ENCODE assay signal across 17 mouse cellular contexts in genomic region chr10:77663949-77664665, GRCm38 (mm10). TPM values are rescaled to one million over a fixed set of nuclear protein-coding genes. Genes with fewer than 3 reads are reported as not detected.
DNase-seq lines count a peak whose midpoint lies in the region; ATAC-seq lines count a peak whose summit lies in the region.
"Had no signal": no experiment of that assay in that cellular context is flagged by ENCODE, and none has a peak within 500 bp of the region (broad histone marks: within the 10 kb centered on the region; RNA-seq: fewer than 3 reads in every experiment).

No protein-coding gene starts in this region.

- H3K4me1 ChIP-seq in heart, embryonic 14.5 days (ENCODE audit: control insufficient read depth in 2 of 2, insufficient read depth in 2 of 2, low read length in 2 of 2) = no peaks in the 10 kb centered on the region
- H3K4me1 ChIP-seq in megakaryocyte, embryonic 14.5 days = peaks cover 4% of the 10 kb centered on the region; the same call in 1 of the 2 replicates
- peaks cover 5% of the 10 kb centered on the region for H3K4me1 ChIP-seq in neural tube, embryonic 13.5 days (replicated peaks)
- H3K4me1 ChIP-seq: liver, embryonic 15.5 days had no signal

- no peaks in the 10 kb centered on the region for H3K36me3 ChIP-seq in heart, embryonic 14.5 days (ENCODE audit: control insufficient read depth, insufficient read depth, low read length)
- H3K36me3 ChIP-seq in megakaryocyte, embryonic 14.5 days (replicated peaks; ENCODE audit: low read length) = no peaks in the 10 kb centered on the region
- no peaks in the 10 kb centered on the region for H3K36me3 ChIP-seq in neural tube, embryonic 13.5 days
- H3K36me3 ChIP-seq: liver, embryonic 15.5 days had no signal

- peak overlapping the region; percentile 41 for H3K4me2 ChIP-seq in heart, embryonic 14.5 days (ENCODE audit: low read length)
- H3K4me2 ChIP-seq in neural tube, embryonic 13.5 days = peak overlapping the region; percentile 35
- H3K4me2 ChIP-seq: liver, embryonic 15.5 days had no signal

- no peak for DNase-seq in heart, postnatal 25 days (ENCODE audit: low spot score)
- DNase-seq in forelimb bud, embryonic 11.5 days (ENCODE audit: low read depth, low spot score) = peak; percentile 57
- no peak for DNase-seq in thymus, postnatal 14 days
- DNase-seq: cerebellum, adult 11 months; heart, postnatal 10 days; right cerebral cortex, postnatal 14 days had no signal

- H3K9ac ChIP-seq in heart, embryonic 14.5 days (ENCODE audit: low read length) = no peak overlapping the region
- no peak overlapping the region for H3K9ac ChIP-seq in neural tube, embryonic 13.5 days
- H3K9ac ChIP-seq: liver, embryonic 15.5 days had no signal

- H3K4me3 ChIP-seq in heart, embryonic 14.5 days (ENCODE audit: control insufficient read depth in 1 of 2, insufficient read depth in 1 of 2, low read depth in 1 of 2, low read length in 2 of 2) = no peak overlapping the region
- peak overlapping the region; percentile 21 for H3K4me3 ChIP-seq in megakaryocyte, embryonic 14.5 days (replicated peaks)
- no peak overlapping the region for H3K4me3 ChIP-seq in neural tube, embryonic 13.5 days
- H3K4me3 ChIP-seq: liver, embryonic 15.5 days had no signal

- no peak for ATAC-seq in heart, embryonic 14.5 days (ENCODE audit: insufficient number of reproducible peaks, insufficient read depth, low FRiP score, low read depth)
- ATAC-seq in megakaryocyte, adult 5-6 weeks (ENCODE audit: poor library complexity, severe bottlenecking) = no peak
- no peak for ATAC-seq in neural tube, embryonic 13.5 days (ENCODE audit: low read depth)
- ATAC-seq in CD4-positive, CD25-positive, alpha-beta regulatory T cell, adult 4 months = no peak

- H3K27me3 ChIP-seq in heart, embryonic 14.5 days (ENCODE audit: control insufficient read depth, insufficient read depth, low read length) = 0 out of 2 replicates have a peak, but pooled peaks cover 6% of the 10 kb centered on the region
- peaks cover 72% of the 10 kb centered on the region for H3K27me3 ChIP-seq in megakaryocyte, embryonic 14.5 days (replicated peaks)
- H3K27me3 ChIP-seq in neural tube, embryonic 13.5 days = no peaks in the 10 kb centered on the region

- H3K9me3 ChIP-seq in heart, embryonic 14.5 days (ENCODE audit: control insufficient read depth, low read length) = no peaks in the 10 kb centered on the region
- peaks cover 25% of the 10 kb centered on the region for H3K9me3 ChIP-seq in megakaryocyte, embryonic 14.5 days
- H3K9me3 ChIP-seq in neural tube, embryonic 13.5 days = no peaks in the 10 kb centered on the region
- H3K9me3 ChIP-seq: liver, embryonic 15.5 days had no signal

- 31% methylated on average over 43 of the region's 43 CpGs for WGBS in heart, embryonic 14.5 days
- WGBS in neural tube, embryonic 13.5 days = 40% methylated on average over 43 of the region's 43 CpGs

- intact Hi-C loops in heart, postnatal 25 days (cut with DNase I) = no loop called here

- H3K27ac ChIP-seq in heart, embryonic 14.5 days (replicated peaks in 1 of 2; ENCODE audit: control insufficient read depth in 1 of 2, insufficient read depth in 1 of 2, low read depth in 2 of 2, low read length in 2 of 2) = no peak overlapping the region
- H3K27ac ChIP-seq in neural tube, embryonic 13.5 days (replicated peaks) = no peak overlapping the region
- H3K27ac ChIP-seq: liver, embryonic 15.5 days; macrophage had no signal

RNA-seq across cellular contexts. Expression of gene Tspear, which starts 22.3 kb away (rescaled TPM):
- polyA plus RNA-seq in heart, embryonic 14.5 days (2014; fragmentation: Nextera tagmentation; extraction: Ambion mirVana) = 0.09 TPM in 1 of 2 replicates, not detected in the other
- total RNA-seq in heart, postnatal 25 days (2021) = not detected
- polyA plus RNA-seq in megakaryocyte, embryonic 14.5 days (2012; ENCODE audit: insufficient read depth, low replicate concordance) = 1.0 and 1.3 TPM in 2 replicates
- not detected in 2 replicates for total RNA-seq in megakaryocyte, adult 5-6 weeks (2015)
- total RNA-seq in megakaryocyte, adult 5-6 weeks (2017) = not detected in 2 replicates
- polyA plus RNA-seq in neural tube, embryonic 13.5 days (2015; fragmentation: Nextera tagmentation; extraction: Ambion mirVana) = 0.48 and 2.0 TPM in 2 replicates
- polyA plus RNA-seq in CD4-positive, CD25-positive, alpha-beta regulatory T cell, adult 4 months (2017; shearing (Covaris generic)) = 1 to 10 TPM in 1 of 2 experiments, under 1 TPM in 1; 0.31 to 1.4 TPM
- total RNA-seq: heart, postnatal 10 days had no signal
- polyA plus RNA-seq: C2C12; liver, embryonic 15.5 days; macrophage had no signal

RNA-seq across cellular contexts. Expression of gene Gm19402, which starts 26.4 kb away (rescaled TPM):
- not detected in 2 replicates for polyA plus RNA-seq in heart, embryonic 14.5 days (2014; fragmentation: Nextera tagmentation; extraction: Ambion mirVana)
- not detected for total RNA-seq in heart, postnatal 25 days (2021)
- polyA plus RNA-seq in megakaryocyte, embryonic 14.5 days (2012; ENCODE audit: insufficient read depth, low replicate concordance) = not detected in 2 replicates
- not detected in 2 replicates for total RNA-seq in megakaryocyte, adult 5-6 weeks (2015)
- total RNA-seq in megakaryocyte, adult 5-6 weeks (2017) = not detected in 2 replicates
- not detected in 2 replicates for polyA plus RNA-seq in neural tube, embryonic 13.5 days (2015; fragmentation: Nextera tagmentation; extraction: Ambion mirVana)
- not detected for polyA plus RNA-seq in CD4-positive, CD25-positive, alpha-beta regulatory T cell, adult 4 months (2017; shearing (Covaris generic))
- total RNA-seq: adrenal gland, postnatal 4 days; heart, postnatal 10 days; left cerebral cortex, adult 8-10 months had no signal
- polyA plus RNA-seq: C2C12; cortical plate, adult 2 months; liver, embryonic 15.5 days; macrophage had no signal

RNA-seq across cellular contexts. Expression of gene Gm9508, which starts 32.9 kb away (rescaled TPM):
- polyA plus RNA-seq in heart, embryonic 14.5 days (2014; fragmentation: Nextera tagmentation; extraction: Ambion mirVana) = not detected in 2 replicates
- total RNA-seq in heart, postnatal 25 days (2021) = not detected
- polyA plus RNA-seq in megakaryocyte, embryonic 14.5 days (2012; ENCODE audit: insufficient read depth, low replicate concordance) = not detected in 2 replicates
- total RNA-seq in megakaryocyte, adult 5-6 weeks (2015) = not detected in 2 replicates
- not detected in 2 replicates for total RNA-seq in megakaryocyte, adult 5-6 weeks (2017)
- not detected in 2 replicates for polyA plus RNA-seq in neural tube, embryonic 13.5 days (2015; fragmentation: Nextera tagmentation; extraction: Ambion mirVana)
- polyA plus RNA-seq in CD4-positive, CD25-positive, alpha-beta regulatory T cell, adult 4 months (2017; shearing (Covaris generic)) = not detected
- total RNA-seq: adrenal gland, postnatal 4 days; heart, postnatal 10 days; left cerebral cortex, adult 8-10 months had no signal
- polyA plus RNA-seq: C2C12; cortical plate, adult 2 months; liver, embryonic 15.5 days; macrophage had no signal

RNA-seq across cellular contexts. Expression of gene Ube2g2, which starts 42.0 kb away (rescaled TPM):
- polyA plus RNA-seq in heart, embryonic 14.5 days (2014; fragmentation: Nextera tagmentation; extraction: Ambion mirVana) = 50.4 and 53.0 TPM in 2 replicates
- total RNA-seq in heart, postnatal 25 days (2021) = 10 to 100 TPM; 66.7 to 68.4 TPM
- polyA plus RNA-seq in megakaryocyte, embryonic 14.5 days (2012; ENCODE audit: insufficient read depth, low replicate concordance) = 14.2 and 28.4 TPM in 2 replicates
- 15.3 and 18.1 TPM in 2 replicates for total RNA-seq in megakaryocyte, adult 5-6 weeks (2015)
- 27.4 and 40.0 TPM in 2 replicates for total RNA-seq in megakaryocyte, adult 5-6 weeks (2017)
- polyA plus RNA-seq in neural tube, embryonic 13.5 days (2015; fragmentation: Nextera tagmentation; extraction: Ambion mirVana) = 86.8 and 87.9 TPM in 2 replicates
- 10 to 100 TPM; 42.0 to 65.6 TPM for polyA plus RNA-seq in CD4-positive, CD25-positive, alpha-beta regulatory T cell, adult 4 months (2017; shearing (Covaris generic))

RNA-seq across cellular contexts. Expression of gene Gm10272, which starts 42.3 kb away (rescaled TPM):
- not detected in 2 replicates for polyA plus RNA-seq in heart, embryonic 14.5 days (2014; fragmentation: Nextera tagmentation; extraction: Ambion mirVana)
- not detected for total RNA-seq in heart, postnatal 25 days (2021)
- polyA plus RNA-seq in megakaryocyte, embryonic 14.5 days (2012; ENCODE audit: insufficient read depth, low replicate concordance) = not detected in 2 replicates
- total RNA-seq in megakaryocyte, adult 5-6 weeks (2015) = not detected in 2 replicates
- not detected in 2 replicates for total RNA-seq in megakaryocyte, adult 5-6 weeks (2017)
- polyA plus RNA-seq in neural tube, embryonic 13.5 days (2015; fragmentation: Nextera tagmentation; extraction: Ambion mirVana) = not detected in 2 replicates
- not detected for polyA plus RNA-seq in CD4-positive, CD25-positive, alpha-beta regulatory T cell, adult 4 months (2017; shearing (Covaris generic))
- total RNA-seq: adrenal gland, postnatal 4 days; heart, postnatal 10 days; left cerebral cortex, adult 8-10 months had no signal
- polyA plus RNA-seq: C2C12; cortical plate, adult 2 months; liver, embryonic 15.5 days; macrophage had no signal
